In the genomic region with DNA sequence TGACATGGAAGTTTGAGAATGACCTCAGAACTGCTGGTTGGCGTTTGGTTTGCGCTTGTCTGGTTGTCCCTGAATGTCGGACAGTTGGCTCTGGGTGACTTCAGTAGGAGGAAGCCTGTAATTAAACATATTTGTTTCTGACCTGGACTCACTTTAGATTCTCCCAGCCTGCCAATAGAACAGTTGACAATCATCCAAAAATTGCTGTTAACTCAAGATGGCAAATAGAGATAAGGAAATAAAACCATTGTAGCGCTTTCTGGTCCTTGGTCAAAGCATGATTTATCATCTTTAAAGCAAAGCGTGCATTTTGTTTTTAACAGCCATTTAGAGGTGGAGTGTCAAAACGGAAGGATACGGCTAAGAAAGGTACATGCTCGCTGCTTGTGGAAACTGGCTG, we compare ENCODE assay signal across 30 mouse cellular contexts. TPM values are rescaled to one million over a fixed set of nuclear protein-coding genes. Genes with fewer than 3 reads are reported as not detected.
A peak's percentile ranks its signal among the peaks of the same experiment; 100 is the strongest.
DNase-seq lines count a peak whose midpoint lies in the region; ATAC-seq and TF ChIP-seq lines count a peak whose summit lies in the region.
"Had no signal": no experiment of that assay in that cellular context is flagged by ENCODE, and none has a peak within 500 bp of the region (broad histone marks: within the 10 kb centered on the region; RNA-seq: fewer than 3 reads in every experiment).

No protein-coding gene starts in this region.

- peaks cover 9% of the 10 kb centered on the region for H3K4me1 ChIP-seq in lung, embryonic 16.5 days (replicated peaks; ENCODE audit: control insufficient read depth, insufficient read depth, low read length)
- H3K4me1 ChIP-seq in midbrain, embryonic 11.5 days (ENCODE audit: control insufficient read depth, insufficient read depth, low read length) = no peaks in the 10 kb centered on the region
- no peaks in the 10 kb centered on the region for H3K4me1 ChIP-seq in midbrain, postnatal 0 days (ENCODE audit: insufficient read depth, low read length)
- H3K4me1 ChIP-seq: forebrain, embryonic 12.5 days; forebrain, embryonic 15.5 days; heart, embryonic 15.5 days; hindbrain, embryonic 10.5 days had no signal

- H3K4me2 ChIP-seq in lung, embryonic 16.5 days (ENCODE audit: low read depth, low read length) = no peak overlapping the region
- H3K4me2 ChIP-seq in midbrain, embryonic 11.5 days = no peak overlapping the region
- H3K4me2 ChIP-seq in midbrain, postnatal 0 days (ENCODE audit: low read depth, low read length, poor library complexity, severe bottlenecking) = no peak overlapping the region
- H3K4me2 ChIP-seq: embryonic facial prominence, embryonic 13.5 days; forebrain, embryonic 12.5 days; forebrain, embryonic 15.5 days; heart, embryonic 12.5 days; heart, embryonic 15.5 days; hindbrain, embryonic 13.5 days had no signal

- ATAC-seq in lung, embryonic 16.5 days (ENCODE audit: low read depth) = peak; percentile 32; the same call in 1 of the 2 replicates
- ATAC-seq in midbrain, embryonic 11.5 days (ENCODE audit: low FRiP score) = no peak
- no peak for ATAC-seq in midbrain, postnatal 0 days (ENCODE audit: low FRiP score)
- ATAC-seq: forebrain, embryonic 15.5 days; hindbrain, embryonic 16.5 days; Patski had no signal

- DNase-seq in kidney, postnatal 14 days = peak; percentile 22
- no peak for DNase-seq in kidney, adult 8-10 months
- no peak for DNase-seq in lung, postnatal 14 days
- DNase-seq in midbrain, embryonic 11.5 days (ENCODE audit: low spot score, missing footprints) = peak; percentile 41
- no peak for DNase-seq in midbrain, postnatal 0 days (ENCODE audit: low spot score)
- DNase-seq: adrenal gland, postnatal 10 days; adrenal gland, postnatal 36 days; cerebellum, adult 18-20 months; cerebellum, adult 9-10 months; cerebellum, postnatal 25 days; gastrocnemius, postnatal 25 days; heart, adult 18-20 months; heart, postnatal 10 days; heart, postnatal 36 days had no signal

- TF ChIP-seq CTCF in midbrain, postnatal 0 days (IDR thresholded peaks at IDR 0.05) = no peak

- H3K27me3 ChIP-seq in lung, embryonic 16.5 days (ENCODE audit: control insufficient read depth, insufficient read depth, low read depth, low read length) = no peaks in the 10 kb centered on the region
- H3K27me3 ChIP-seq in midbrain, embryonic 11.5 days (ENCODE audit: control insufficient read depth, insufficient read depth, low read length) = no peaks in the 10 kb centered on the region
- H3K27me3 ChIP-seq in midbrain, postnatal 0 days (ENCODE audit: insufficient read depth, low read length) = no peaks in the 10 kb centered on the region
- H3K27me3 ChIP-seq: embryonic facial prominence, embryonic 13.5 days; forebrain, embryonic 12.5 days; forebrain, embryonic 15.5 days; heart, embryonic 12.5 days; hindbrain, embryonic 13.5 days; Patski had no signal

- no peak overlapping the region for H3K4me3 ChIP-seq in lung, embryonic 16.5 days (ENCODE audit: low read length)
- H3K4me3 ChIP-seq in midbrain, embryonic 11.5 days (ENCODE audit: low read depth, low read length) = no peak overlapping the region
- H3K4me3 ChIP-seq in midbrain, postnatal 0 days (ENCODE audit: low read depth, low read length) = no peak overlapping the region
- H3K4me3 ChIP-seq: embryonic facial prominence, embryonic 13.5 days; erythroblast, embryonic 14.5 days; forebrain, embryonic 12.5 days; forebrain, embryonic 15.5 days; heart, embryonic 12.5 days; heart, embryonic 15.5 days; hindbrain, embryonic 10.5 days; hindbrain, embryonic 13.5 days had no signal

- WGBS in lung, embryonic 16.5 days = 55% methylated on average over 8 of the region's 8 CpGs
- WGBS in midbrain, embryonic 11.5 days = 90% methylated on average over 8 of the region's 8 CpGs
- 95% methylated on average over 8 of the region's 8 CpGs for WGBS in midbrain, postnatal 0 days

- no peak overlapping the region for H3K27ac ChIP-seq in lung, embryonic 16.5 days (ENCODE audit: low read length)
- H3K27ac ChIP-seq in midbrain, embryonic 11.5 days (ENCODE audit: low read depth, low read length) = no peak overlapping the region
- no peak overlapping the region for H3K27ac ChIP-seq in midbrain, postnatal 0 days (ENCODE audit: low read depth, low read length)
- H3K27ac ChIP-seq: embryonic facial prominence, embryonic 13.5 days; forebrain, embryonic 12.5 days; forebrain, embryonic 15.5 days; heart, embryonic 15.5 days; hindbrain, embryonic 10.5 days; hindbrain, embryonic 13.5 days had no signal

- no peaks in the 10 kb centered on the region for H3K9me3 ChIP-seq in lung, embryonic 16.5 days (ENCODE audit: control insufficient read depth, low read length)
- H3K9me3 ChIP-seq in midbrain, embryonic 11.5 days (ENCODE audit: control insufficient read depth, low read length) = no peaks in the 10 kb centered on the region
- no peaks in the 10 kb centered on the region for H3K9me3 ChIP-seq in midbrain, postnatal 0 days (ENCODE audit: low read length)
- H3K9me3 ChIP-seq: embryonic facial prominence, embryonic 13.5 days; forebrain, embryonic 12.5 days; forebrain, embryonic 15.5 days; heart, embryonic 12.5 days; heart, embryonic 15.5 days; hindbrain, embryonic 10.5 days; hindbrain, embryonic 13.5 days had no signal

- H3K36me3 ChIP-seq in lung, embryonic 16.5 days (ENCODE audit: control insufficient read depth, insufficient read depth, low read length) = no peaks in the 10 kb centered on the region
- no peaks in the 10 kb centered on the region for H3K36me3 ChIP-seq in midbrain, embryonic 11.5 days (ENCODE audit: control insufficient read depth, insufficient read depth, low read length)
- no peaks in the 10 kb centered on the region for H3K36me3 ChIP-seq in midbrain, postnatal 0 days (ENCODE audit: insufficient read depth, low read length)
- H3K36me3 ChIP-seq: embryonic facial prominence, embryonic 13.5 days; forebrain, embryonic 12.5 days; forebrain, embryonic 15.5 days; heart, embryonic 12.5 days; heart, embryonic 15.5 days; hindbrain, embryonic 10.5 days; hindbrain, embryonic 13.5 days had no signal

- H3K9ac ChIP-seq in lung, embryonic 16.5 days (ENCODE audit: low read length) = no peak overlapping the region
- no peak overlapping the region for H3K9ac ChIP-seq in midbrain, embryonic 11.5 days (ENCODE audit: low read length)
- no peak overlapping the region for H3K9ac ChIP-seq in midbrain, postnatal 0 days (replicated peaks; ENCODE audit: low read length, poor library complexity, severe bottlenecking)
- H3K9ac ChIP-seq: embryonic facial prominence, embryonic 13.5 days; forebrain, embryonic 12.5 days; forebrain, embryonic 15.5 days; heart, embryonic 12.5 days; heart, embryonic 15.5 days; hindbrain, embryonic 13.5 days had no signal

RNA-seq across cellular contexts. Expression of gene Lect2, which starts 23.3 kb away (rescaled TPM):
- polyA plus RNA-seq in lung, embryonic 16.5 days (2015; fragmentation: Nextera tagmentation; extraction: Ambion mirVana) = 0.70 TPM in 1 of 2 replicates, not detected in the other
- polyA plus RNA-seq in midbrain, embryonic 11.5 days (2014; fragmentation: Nextera tagmentation; extraction: Ambion mirVana) = not detected in 2 replicates
- not detected in 2 replicates for total RNA-seq in midbrain, postnatal 0 days (2014; rRNA removed)
- polyA plus RNA-seq in midbrain, postnatal 0 days (2015; fragmentation: Nextera tagmentation; extraction: Ambion mirVana) = not detected in 2 replicates
- total RNA-seq: adrenal gland, adult 18-20 months; adrenal gland, postnatal 36 days; common myeloid progenitor, adult 5-6 weeks; ES-E14; gastrocnemius, adult 8-10 months; gastrocnemius, postnatal 25 days; heart, adult 18-20 months; heart, postnatal 10 days; heart, postnatal 36 days had no signal
- polyA plus RNA-seq: embryonic facial prominence, embryonic 13.5 days; forebrain, embryonic 12.5 days; forebrain, embryonic 15.5 days; gonadal fat pad, adult 2 months; heart, embryonic 15.5 days; hindbrain, embryonic 10.5 days; hindbrain, embryonic 13.5 days; hindbrain, embryonic 16.5 days; Patski had no signal

RNA-seq across cellular contexts. Expression of gene Tgfbi, which starts 37.7 kb away (rescaled TPM):
- 175 and 183 TPM in 2 replicates for polyA plus RNA-seq in lung, embryonic 16.5 days (2015; fragmentation: Nextera tagmentation; extraction: Ambion mirVana)
- 20.2 and 25.3 TPM in 2 replicates for polyA plus RNA-seq in midbrain, embryonic 11.5 days (2014; fragmentation: Nextera tagmentation; extraction: Ambion mirVana)
- 6.3 and 7.5 TPM in 2 replicates for total RNA-seq in midbrain, postnatal 0 days (2014; rRNA removed)
- polyA plus RNA-seq in midbrain, postnatal 0 days (2015; fragmentation: Nextera tagmentation; extraction: Ambion mirVana) = 3.0 and 3.4 TPM in 2 replicates

RNA-seq across cellular contexts. Expression of gene Fbxl21, which starts 49.4 kb away (rescaled TPM):
- polyA plus RNA-seq in lung, embryonic 16.5 days (2015; fragmentation: Nextera tagmentation; extraction: Ambion mirVana) = 0.77 and 1.2 TPM in 2 replicates
- 1.9 and 3.0 TPM in 2 replicates for polyA plus RNA-seq in midbrain, embryonic 11.5 days (2014; fragmentation: Nextera tagmentation; extraction: Ambion mirVana)
- 5.5 and 7.2 TPM in 2 replicates for total RNA-seq in midbrain, postnatal 0 days (2014; rRNA removed)
- polyA plus RNA-seq in midbrain, postnatal 0 days (2015; fragmentation: Nextera tagmentation; extraction: Ambion mirVana) = 3.4 and 4.3 TPM in 2 replicates
- total RNA-seq: common myeloid progenitor, adult 5-6 weeks had no signal
- polyA plus RNA-seq: erythroblast, embryonic 14.5 days had no signal

Comparison
In these comparisons a context has a peak if more than half of its experiments do, and no peak if none do; other contexts are left out.
1. DNase-seq: peak in kidney, postnatal 14 days (single experiment) and midbrain, embryonic 11.5 days (single experiment); none in kidney, adult 8-10 months (0 of 2), lung, postnatal 14 days (single experiment) and midbrain, postnatal 0 days (single experiment).